Mouse (Mus musculus) left cerebral cortex, adult 2 months (tissue): ENCODE results near the gene Irgm1. TPM values are rescaled to one million over a fixed set of nuclear protein-coding genes. Genes with fewer than 3 reads are reported as not detected.

Experiments used
- DNase-seq, 2 experiments: peaks; one replicate each; pipeline ENCODE4 v3.0.0; 2021 to 2022; ENCODE audit warnings: low spot score in 2 of 2, mixed read lengths in 1 of 2; ENCODE audit errors: extremely low spot score in 1 of 2
- H3K27ac ChIP-seq: fragments of 200-600 bp; 2 replicates; pipeline ENCODE4 v1.8.1; 2022
- H3K4me3 ChIP-seq: fragments of 200-600 bp; 2 replicates; pipeline ENCODE4 v1.8.1; 2022
- CTCF ChIP-seq: fragments of 200-600 bp; IDR thresholded peaks from 2 replicates; pipeline ENCODE4 v1.8.1; 2022; ENCODE audit warnings: antibody characterized with exemption, mild to moderate bottlenecking, moderate library complexity
- intact Hi-C: fragments of 180-260 bp; cut with DNase I; formaldehyde crosslinking; loops from one replicate; pipeline ENCODE4 v1.15.1; 2025
- total RNA-seq, 2 experiments: library from RNA; stranded (reverse); gene quantifications; 2 replicates each; pipeline ENCODE4 v1.2.3; 2021

Irgm1 gene
- total RNA-seq, 2 experiments from 2014 or later, result 5.5 to 5.6 TPM

DNA sequence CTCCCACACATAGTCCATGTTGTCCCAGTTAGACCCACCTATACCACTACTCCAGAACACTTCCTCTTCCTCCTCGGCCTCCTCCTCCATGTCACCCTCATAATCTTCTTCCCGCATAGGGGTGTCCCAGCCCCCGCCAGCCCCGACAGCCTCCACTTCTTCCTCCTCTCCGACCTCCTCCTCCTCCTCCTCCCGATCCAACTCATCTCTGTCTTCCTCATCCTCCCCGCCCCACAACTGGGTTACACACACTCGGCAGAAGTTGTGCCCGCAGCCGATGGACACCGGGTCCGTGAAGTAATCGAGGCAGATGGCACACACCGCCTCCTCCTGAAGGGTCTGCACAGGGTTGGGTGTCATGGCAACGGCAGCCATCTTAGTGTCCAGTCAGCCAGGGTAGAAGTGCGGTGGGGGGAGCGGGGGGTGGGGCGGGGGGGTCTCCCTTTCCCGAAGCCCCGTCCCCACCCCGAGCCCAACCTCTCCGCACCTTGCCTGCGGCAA lies 55.2 kb downstream of the Irgm1 start:
- DNase-seq, result peak; percentile 30 to 52
- Histone ChIP-seq H3K4me3 (peak overlapping the region; percentile 71), H3K27ac (peak overlapping the region; percentile 100)
- intact Hi-C loops, result loop anchor here (5.0 kb wide), 1 partner anchor 386 kb away; the partner anchor contains the start of gene Zfp62
- TF ChIP-seq CTCF, result no peak

DNA sequence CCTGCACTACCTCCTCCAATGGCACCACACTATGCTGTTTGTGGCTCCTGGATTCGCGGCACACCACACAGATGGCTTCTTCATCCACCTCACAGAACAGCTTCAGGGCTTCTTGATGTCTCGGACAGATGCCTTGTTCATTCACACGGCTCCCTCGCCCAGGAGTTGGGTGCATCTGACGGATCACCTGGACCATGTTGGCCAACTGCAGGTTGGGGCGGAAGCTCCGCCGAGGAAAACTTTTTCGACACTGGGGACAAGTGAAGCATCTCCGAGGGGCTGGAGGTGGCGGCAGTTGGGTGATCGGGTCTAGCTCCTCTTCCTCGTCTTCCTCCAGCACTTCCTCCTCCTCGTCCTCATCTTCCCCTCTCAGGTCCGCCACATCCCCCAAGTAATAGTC lies 55.6 kb downstream of the Irgm1 start:
- no peak for DNase-seq
- intact Hi-C loops, result loop anchor here (5.0 kb wide), 1 partner anchor 386 kb away; the partner anchor contains the start of gene Zfp62
- Histone ChIP-seq H3K27ac (no peak overlapping the region; the same call in 1 of the 2 replicates), H3K4me3 (peak overlapping the region; percentile 71)
- TF ChIP-seq CTCF, result no peak

DNA sequence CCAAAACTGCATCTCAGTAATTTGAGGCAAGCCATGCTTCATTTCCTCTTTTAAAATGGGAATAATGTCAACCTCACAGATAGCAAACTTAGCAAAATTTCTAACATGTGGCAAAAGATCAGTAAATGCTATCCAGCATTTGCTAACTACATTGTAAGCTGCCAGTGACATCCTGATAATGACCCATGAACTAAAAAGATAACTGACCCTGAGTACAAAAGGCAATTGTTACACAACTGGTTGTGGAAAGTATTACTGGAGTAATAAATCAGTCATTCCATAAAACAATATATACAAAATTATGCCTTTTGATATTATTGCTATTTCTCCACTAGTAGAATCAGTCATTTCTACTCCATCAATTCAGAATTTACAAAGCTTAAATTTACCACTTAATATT lies 57.7 kb downstream of the Irgm1 start:
- intact Hi-C loops, result no loop called here
- no peak for TF ChIP-seq CTCF
- no peak for DNase-seq
- Histone ChIP-seq H3K27ac (no peak overlapping the region), H3K4me3 (no peak overlapping the region)

Other genes starting within 250 kb of the Irgm1 start
- gene Rack1, start 71.4 kb downstream of the Irgm1 start, total RNA-seq, result 100 to 1,000 TPM; 218 to 220 TPM
- 10 to 100 TPM; 61.7 to 67.7 TPM for gene Trim41, start 54.3 kb downstream of the Irgm1 start, total RNA-seq
- gene Trim7, start 45.5 kb downstream of the Irgm1 start, total RNA-seq, result 1 to 10 TPM; 2.4 to 3.3 TPM
- gene Gm12184, start 45.0 kb downstream of the Irgm1 start, total RNA-seq, result 1 to 10 TPM; 1.1 to 2.6 TPM
- gene Gm5431, start 30.5 kb upstream of the Irgm1 start, total RNA-seq, result under 1 TPM; 0.18 to 0.33 TPM
- gene Psme2b, start 74.5 kb upstream of the Irgm1 start, total RNA-seq, result 1 to 10 TPM in 1 of 2 experiments, not detected in 1; 1.5 TPM
- gene Olfr56, start 107.2 kb upstream of the Irgm1 start, total RNA-seq, result not detected
- 1 to 10 TPM in 1 of 2 experiments, under 1 TPM in 1; 0.87 to 1.1 TPM for gene 9930111J21Rik1, start 107.7 kb upstream of the Irgm1 start, total RNA-seq
- under 1 TPM; 0.21 to 0.27 TPM for gene Gm12185, start 120.5 kb upstream of the Irgm1 start, total RNA-seq
- gene Tgtp1, start 122.5 kb upstream of the Irgm1 start, total RNA-seq, result under 1 TPM in 1 of 2 experiments, not detected in 1; 0.84 TPM
- gene 9930111J21Rik2, start 179.6 kb upstream of the Irgm1 start, total RNA-seq, result 1 to 10 TPM; 1.6 to 1.8 TPM
- under 1 TPM in 1 of 2 experiments, not detected in 1; 0.50 TPM for gene Tgtp2, start 192.5 kb upstream of the Irgm1 start, total RNA-seq
- under 1 TPM; 0.45 to 0.68 TPM for gene Ifi47, start 204.9 kb upstream of the Irgm1 start, total RNA-seq
- gene Olfr1396, start 243.2 kb upstream of the Irgm1 start, total RNA-seq, result not detected